Mouse (Mus musculus) B cell, adult (primary cell): Measurements from ENCODE around the gene Atad3a. TPM values are rescaled to one million over a fixed set of nuclear protein-coding genes. Genes with fewer than 3 reads are reported as not detected.

Source experiments
- total RNA-seq: library from RNA; stranded (reverse); gene quantifications from 4 replicates; pipeline ENCODE4 v1.2.4, GENCODE M21; 2023; ENCODE audit not compliant: inconsistent age

Gene Atad3a
- 45.0 to 54.2 TPM (median 52.5 TPM) in 4 replicates for total RNA-seq

GRCm38 (mm10) chr4:155760613-155761355 is at the start of gene Atad3a:
Gene Atad3a (minus strand): TSS chr4:155761093.

GRCm38 (mm10) chr4:155802741-155803339 is 41.9 kb upstream of the Atad3a start, which contains the start of gene Mrpl20:
Gene Mrpl20 (plus strand): TSS chr4:155802878.

GRCm38 (mm10) chr4:155790021-155790489 is 29.2 kb upstream of the Atad3a start, which contains the start of gene Ankrd65:
Gene Ankrd65 (plus strand): TSS chr4:155790439.

GRCm38 (mm10) chr4:155785819-155786218 is 24.9 kb upstream of the Atad3a start, which contains the start of gene Tmem88b:
Gene Tmem88b (minus strand): TSS chr4:155785874.

GRCm38 (mm10) chr4:155774280-155774754 is 13.4 kb upstream of the Atad3a start, which contains the start of gene Vwa1:
Gene Vwa1 (minus strand): TSS chr4:155774698.

GRCm38 (mm10) chr4:155734350-155734941 is 26.4 kb downstream of the Atad3a start, which contains the start of gene Tmem240:
Gene Tmem240 (plus strand): TSS chr4:155734800.

GRCm38 (mm10) chr4:155704721-155705591 is 55.9 kb downstream of the Atad3a start, which contains the start of gene Ssu72:
Gene Ssu72 (plus strand): TSS chr4:155704800.

GRCm38 (mm10) chr4:155694111-155694481 is 66.8 kb downstream of the Atad3a start, which contains the start of gene Fndc10:
Gene Fndc10 (plus strand): TSS chr4:155694342.

Other genes with a start within 250 kb of the Atad3a start
- gene Nadk, start 198.7 kb downstream of the Atad3a start, total RNA-seq = 50.7 to 59.1 TPM (median 52.7 TPM) in 4 replicates
- 19.8 to 29.5 TPM (median 26.5 TPM) in 4 replicates for gene Slc35e2, start 159.7 kb downstream of the Atad3a start, total RNA-seq
- gene Cdk11b, start 136.2 kb downstream of the Atad3a start, total RNA-seq = 139 to 162 TPM (median 154 TPM) in 4 replicates
- gene Gm10563, start 115.7 kb downstream of the Atad3a start, total RNA-seq = not detected in 4 replicates
- 0.51 TPM in 1 of 4 replicates, not detected in the others for gene Mmp23, start 107.7 kb downstream of the Atad3a start, total RNA-seq
- 37.5 to 43.7 TPM (median 40.3 TPM) in 4 replicates for gene Mib2, start 91.9 kb downstream of the Atad3a start, total RNA-seq
- 2.7 to 3.2 TPM (median 2.8 TPM) in 4 replicates for gene Fndc10, start 66.8 kb downstream of the Atad3a start, total RNA-seq
- 77.2 to 87.4 TPM (median 82.1 TPM) in 4 replicates for gene Ssu72, start 56.3 kb downstream of the Atad3a start, total RNA-seq
- gene Tmem240, start 26.3 kb downstream of the Atad3a start, total RNA-seq = 0.32 to 0.60 TPM (median 0.47 TPM) in 4 replicates
- gene Vwa1, start 13.6 kb upstream of the Atad3a start, total RNA-seq = not detected in 4 replicates
- not detected in 4 replicates for gene Tmem88b, start 24.8 kb upstream of the Atad3a start, total RNA-seq
- gene Ankrd65, start 29.3 kb upstream of the Atad3a start, total RNA-seq = not detected in 4 replicates
- 42.4 to 51.3 TPM (median 45.0 TPM) in 4 replicates for gene Mrpl20, start 41.8 kb upstream of the Atad3a start, total RNA-seq
- gene Ccnl2, start 51.4 kb upstream of the Atad3a start, total RNA-seq = 212 to 234 TPM (median 221 TPM) in 4 replicates
- gene Aurkaip1, start 70.2 kb upstream of the Atad3a start, total RNA-seq = 72.7 to 92.7 TPM (median 80.5 TPM) in 4 replicates
- gene Mxra8, start 78.6 kb upstream of the Atad3a start, total RNA-seq = 10.4 to 12.7 TPM (median 11.4 TPM) in 4 replicates
- 59.0 to 80.3 TPM (median 71.7 TPM) in 4 replicates for gene Dvl1, start 86.3 kb upstream of the Atad3a start, total RNA-seq
- gene Tas1r3, start 102.3 kb upstream of the Atad3a start, total RNA-seq = 0.55 to 1.4 TPM (median 1.0 TPM) in 4 replicates
- gene Cptp, start 108.3 kb upstream of the Atad3a start, total RNA-seq = 5.7 to 9.4 TPM (median 8.1 TPM) in 4 replicates
- 44.3 to 52.8 TPM (median 52.3 TPM) in 4 replicates for gene Ints11, start 108.5 kb upstream of the Atad3a start, total RNA-seq
- 21.1 to 25.0 TPM (median 23.6 TPM) in 4 replicates for gene Pusl1, start 130.7 kb upstream of the Atad3a start, total RNA-seq
- gene Acap3, start 130.7 kb upstream of the Atad3a start, total RNA-seq = 66.3 to 71.7 TPM (median 69.2 TPM) in 4 replicates
- gene Ube2j2, start 182.7 kb upstream of the Atad3a start, total RNA-seq = 98.2 to 110 TPM (median 106 TPM) in 4 replicates
- 1.6 to 3.1 TPM (median 2.1 TPM) in 4 replicates for gene C1qtnf12, start 201.2 kb upstream of the Atad3a start, total RNA-seq
- gene B3galt6, start 231.6 kb upstream of the Atad3a start, total RNA-seq = 2.3 to 3.4 TPM (median 2.8 TPM) in 4 replicates
- 120 to 134 TPM (median 127 TPM) in 4 replicates for gene Sdf4, start 231.8 kb upstream of the Atad3a start, total RNA-seq